Mouse (Mus musculus) liver, postnatal 0 days (tissue): ENCODE measurements around the gene Bora.

Source experiments
- CTCF ChIP-seq: sonication (generic); IDR thresholded peaks from 2 replicates; pipeline ENCODE4 v1.5.1; 2016; ENCODE audit warnings: antibody characterized with exemption, low read depth
- EP300 ChIP-seq: IDR thresholded peaks from 2 replicates; pipeline ENCODE4 v1.6.1; 2016; ENCODE audit warnings: antibody characterized with exemption, low read depth, mild to moderate bottlenecking

DNA sequence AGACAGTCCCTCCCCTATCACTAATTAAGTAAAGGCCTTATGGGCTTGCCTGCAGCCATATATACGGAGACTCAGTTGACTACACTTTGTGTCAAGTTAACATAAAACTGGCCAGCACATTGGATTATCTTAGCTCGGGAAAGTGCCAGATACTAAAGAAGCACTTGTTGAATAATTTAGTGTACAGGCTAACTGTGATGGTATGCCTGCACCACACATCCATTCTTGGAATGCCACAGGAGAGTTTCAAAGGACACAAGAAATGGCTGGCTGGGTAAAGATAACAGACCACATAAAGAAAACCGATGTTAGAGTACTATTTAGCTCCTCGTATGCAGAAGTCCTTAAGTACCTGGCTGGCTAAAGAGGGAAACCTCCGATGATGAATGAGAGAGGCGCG is 27.3 kb upstream of the Bora start:
- no peak for TF ChIP-seq CTCF
- no peak for TF ChIP-seq EP300
